Mouse (Mus musculus): Measurements from ENCODE around the gene Dusp15. TPM values are rescaled to one million over a fixed set of nuclear protein-coding genes. Genes with fewer than 3 reads are reported as not detected.
A peak's percentile ranks its signal among the peaks of the same experiment; 100 is the strongest.

The Dusp15 gene
- polyA plus RNA-seq, 1 experiment from 2014 or later = 11.0 TPM

- H3K27ac ChIP-seq = peak overlapping the region; percentile 80
- no peaks in the 10 kb centered on the region for H3K36me3 ChIP-seq (replicated peaks; ENCODE audit: control insufficient read depth, insufficient read depth)
- H3K4me1 ChIP-seq (replicated peaks; ENCODE audit: control insufficient read depth, insufficient read depth, low read length) = peaks cover 14% of the 10 kb centered on the region; the same call in 1 of the 2 replicates
- H3K27me3 ChIP-seq (ENCODE audit: control insufficient read depth, insufficient read depth, low read length) = peaks cover 10% of the 10 kb centered on the region; the same call in 1 of the 2 replicates
- 9% methylated on average over 13 of the region's 13 CpGs for WGBS
- peak; percentile 42 for DNase-seq (ENCODE audit: low spot score)
- H3K9me3 ChIP-seq (ENCODE audit: control insufficient read depth, low read length) = no peaks in the 10 kb centered on the region
- peak overlapping the region; percentile 75 for H3K4me3 ChIP-seq (replicated peaks; ENCODE audit: low read length)
- peak overlapping the region; percentile 89 for H3K9ac ChIP-seq
- H3K4me2 ChIP-seq (replicated peaks) = peak overlapping the region; percentile 96
- peak; percentile 59 for ATAC-seq (ENCODE audit: low FRiP score)
Observed at GRCm38 (mm10) chr2:152951850-152952720, 587 bp upstream of the Dusp15 start.

GRCm38 (mm10) chr2:152950358-152951064 lies 987 bp downstream of the Dusp15 start:
- H3K4me1 ChIP-seq (replicated peaks; ENCODE audit: control insufficient read depth, insufficient read depth, low read length) = peaks cover 14% of the 10 kb centered on the region; the same call in 1 of the 2 replicates
- ATAC-seq (ENCODE audit: low FRiP score) (0 out of 2 replicates have a peak, but pooled peaks have one; percentile 9), DNase-seq (ENCODE audit: low spot score) (no peak)
- WGBS = 40% methylated on average over 11 of the region's 11 CpGs
- H3K4me2 ChIP-seq (replicated peaks) = peak overlapping the region; percentile 96
- no peak overlapping the region for H3K27ac ChIP-seq
- H3K27me3 ChIP-seq (ENCODE audit: control insufficient read depth, insufficient read depth, low read length) = peaks cover 18% of the 10 kb centered on the region
- H3K36me3 ChIP-seq (replicated peaks; ENCODE audit: control insufficient read depth, insufficient read depth) = no peaks in the 10 kb centered on the region
- peak overlapping the region; percentile 89 for H3K9ac ChIP-seq
- H3K4me3 ChIP-seq (replicated peaks; ENCODE audit: low read length) = peak overlapping the region; percentile 75
- H3K9me3 ChIP-seq (ENCODE audit: control insufficient read depth, low read length) = no peaks in the 10 kb centered on the region

- H3K4me3 ChIP-seq (replicated peaks; ENCODE audit: low read length) = no peak overlapping the region
- peaks cover 35% of the 10 kb centered on the region for H3K27me3 ChIP-seq (ENCODE audit: control insufficient read depth, insufficient read depth, low read length)
- H3K9ac ChIP-seq = no peak overlapping the region
- H3K4me1 ChIP-seq (replicated peaks; ENCODE audit: control insufficient read depth, insufficient read depth, low read length) = peaks cover 15% of the 10 kb centered on the region; the same call in 1 of the 2 replicates
- H3K27ac ChIP-seq = no peak overlapping the region
- ATAC-seq (ENCODE audit: low FRiP score) = no peak
- H3K36me3 ChIP-seq (replicated peaks; ENCODE audit: control insufficient read depth, insufficient read depth) = no peaks in the 10 kb centered on the region
- H3K4me2 ChIP-seq (replicated peaks) = no peak overlapping the region
- WGBS = 91% methylated on average over 5 of the region's 5 CpGs
- DNase-seq (ENCODE audit: low spot score) = no peak
- no peaks in the 10 kb centered on the region for H3K9me3 ChIP-seq (ENCODE audit: control insufficient read depth, low read length)
Observed at GRCm38 (mm10) chr2:152948438-152949020, 3.0 kb downstream of the Dusp15 start.

- no peak for DNase-seq (ENCODE audit: low spot score)
- H3K27ac ChIP-seq = no peak overlapping the region
- no peaks in the 10 kb centered on the region for H3K36me3 ChIP-seq (replicated peaks; ENCODE audit: control insufficient read depth, insufficient read depth)
- peaks cover 48% of the 10 kb centered on the region for H3K27me3 ChIP-seq (ENCODE audit: control insufficient read depth, insufficient read depth, low read length)
- H3K4me2 ChIP-seq (replicated peaks) = no peak overlapping the region
- H3K4me1 ChIP-seq (replicated peaks; ENCODE audit: control insufficient read depth, insufficient read depth, low read length) = peaks cover 21% of the 10 kb centered on the region
- no peak overlapping the region for H3K4me3 ChIP-seq (replicated peaks; ENCODE audit: low read length)
- no peak overlapping the region for H3K9ac ChIP-seq
- ATAC-seq (ENCODE audit: low FRiP score) = no peak
- no peaks in the 10 kb centered on the region for H3K9me3 ChIP-seq (ENCODE audit: control insufficient read depth, low read length)
- WGBS = 36% methylated on average over 7 of the region's 7 CpGs
Observed at GRCm38 (mm10) chr2:152947098-152947497, 4.4 kb downstream of the Dusp15 start.

GRCm38 (mm10) chr2:152944013-152944412 lies 7.5 kb downstream of the Dusp15 start:
- Histone ChIP-seq H3K4me3 (replicated peaks; ENCODE audit: low read length) (no peak overlapping the region), H3K9ac (no peak overlapping the region), H3K4me1 (replicated peaks; ENCODE audit: control insufficient read depth, insufficient read depth, low read length) (peaks cover 15% of the 10 kb centered on the region), H3K27ac (no peak overlapping the region), H3K9me3 (ENCODE audit: control insufficient read depth, low read length) (no peaks in the 10 kb centered on the region), H3K27me3 (ENCODE audit: control insufficient read depth, insufficient read depth, low read length) (peaks cover 67% of the 10 kb centered on the region), H3K36me3 (replicated peaks; ENCODE audit: control insufficient read depth, insufficient read depth) (no peaks in the 10 kb centered on the region), H3K4me2 (replicated peaks) (no peak overlapping the region)
- ATAC-seq (ENCODE audit: low FRiP score) (no peak), DNase-seq (ENCODE audit: low spot score) (no peak)
- WGBS = 59% methylated on average over 9 of the region's 9 CpGs

GRCm38 (mm10) chr2:152943568-152943967 lies 7.9 kb downstream of the Dusp15 start:
- H3K9me3 ChIP-seq (ENCODE audit: control insufficient read depth, low read length) = no peaks in the 10 kb centered on the region
- DNase-seq (ENCODE audit: low spot score) (no peak), ATAC-seq (ENCODE audit: low FRiP score) (no peak)
- peaks cover 67% of the 10 kb centered on the region for H3K27me3 ChIP-seq (ENCODE audit: control insufficient read depth, insufficient read depth, low read length)
- H3K36me3 ChIP-seq (replicated peaks; ENCODE audit: control insufficient read depth, insufficient read depth) = no peaks in the 10 kb centered on the region
- peak overlapping the region; percentile 57 for H3K9ac ChIP-seq
- peak overlapping the region; percentile 97 for H3K4me2 ChIP-seq (replicated peaks)
- peak overlapping the region; percentile 46 for H3K4me3 ChIP-seq (replicated peaks; ENCODE audit: low read length)
- H3K4me1 ChIP-seq (replicated peaks; ENCODE audit: control insufficient read depth, insufficient read depth, low read length) = peaks cover 15% of the 10 kb centered on the region
- H3K27ac ChIP-seq = no peak overlapping the region
- 11% methylated on average over 8 of the region's 8 CpGs for WGBS

- Histone ChIP-seq H3K9me3 (ENCODE audit: control insufficient read depth, low read length) (no peaks in the 10 kb centered on the region), H3K9ac (peak overlapping the region; percentile 57), H3K4me1 (replicated peaks; ENCODE audit: control insufficient read depth, insufficient read depth, low read length) (peaks cover 15% of the 10 kb centered on the region), H3K4me2 (replicated peaks) (peak overlapping the region; percentile 97), H3K27me3 (ENCODE audit: control insufficient read depth, insufficient read depth, low read length) (peaks cover 67% of the 10 kb centered on the region), H3K27ac (no peak overlapping the region), H3K4me3 (replicated peaks; ENCODE audit: low read length) (peak overlapping the region; percentile 46), H3K36me3 (replicated peaks; ENCODE audit: control insufficient read depth, insufficient read depth) (no peaks in the 10 kb centered on the region)
- under 1% methylated on average over 62 of the region's 65 CpGs for WGBS
- ATAC-seq (ENCODE audit: low FRiP score) (peak; percentile 46; the same call in 1 of the 2 replicates), DNase-seq (ENCODE audit: low spot score) (no peak)
Observed at GRCm38 (mm10) chr2:152942898-152943515, 8.5 kb downstream of the Dusp15 start.

GRCm38 (mm10) chr2:152941776-152942175 lies 9.7 kb downstream of the Dusp15 start:
- DNase-seq (ENCODE audit: low spot score) (no peak), ATAC-seq (ENCODE audit: low FRiP score) (no peak)
- peaks cover 12% of the 10 kb centered on the region for H3K4me1 ChIP-seq (replicated peaks; ENCODE audit: control insufficient read depth, insufficient read depth, low read length)
- no peak overlapping the region for H3K4me3 ChIP-seq (replicated peaks; ENCODE audit: low read length)
- 38% methylated on average over 7 of the region's 7 CpGs for WGBS
- H3K4me2 ChIP-seq (replicated peaks) = no peak overlapping the region
- no peaks in the 10 kb centered on the region for H3K36me3 ChIP-seq (replicated peaks; ENCODE audit: control insufficient read depth, insufficient read depth)
- H3K9ac ChIP-seq = no peak overlapping the region
- H3K27me3 ChIP-seq (ENCODE audit: control insufficient read depth, insufficient read depth, low read length) = peaks cover 67% of the 10 kb centered on the region
- H3K27ac ChIP-seq = no peak overlapping the region
- no peaks in the 10 kb centered on the region for H3K9me3 ChIP-seq (ENCODE audit: control insufficient read depth, low read length)

Data from hindbrain, embryonic 14.5 days (tissue).